Mouse (Mus musculus) B cell, adult 2 months (primary cell): ENCODE results near the gene Evi5.

ENCODE experiments used
- DNase-seq, 2 experiments: peaks; one replicate each; pipeline ENCODE4 v3.0.0; 2022

The Evi5 gene

DNA sequence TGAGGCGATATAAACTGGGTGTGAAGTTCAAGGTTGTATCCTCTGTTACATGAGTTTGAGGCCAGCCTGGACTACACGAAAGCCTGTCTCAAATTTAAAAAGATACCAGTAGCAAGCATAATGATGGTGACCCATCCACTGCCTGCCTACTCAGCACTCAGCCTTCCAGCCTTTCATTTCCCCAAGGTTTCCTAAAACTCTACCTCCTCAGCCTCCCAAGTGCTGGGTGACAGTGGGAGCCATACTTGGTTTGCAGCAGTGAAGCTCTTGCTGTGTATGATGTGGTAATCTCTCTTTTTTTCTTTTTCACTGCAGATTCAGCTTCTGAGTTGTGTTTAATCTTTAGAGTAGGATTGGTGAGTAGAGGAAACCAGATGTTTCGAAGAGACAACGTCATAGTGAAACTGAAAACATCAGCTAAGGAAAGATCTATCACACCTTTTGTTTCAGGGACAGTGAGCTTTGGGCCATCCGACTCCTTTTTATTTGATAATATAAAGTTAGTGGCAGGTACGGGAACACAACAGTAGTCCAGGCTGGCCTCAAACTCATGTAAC lies 171.6 kb downstream of the Evi5 start:
- no peak for DNase-seq

- DNase-seq, result no peak
These were observed 173.2 kb downstream of the Evi5 start for GRCm38 (mm10) chr5:107701658-107702057.

- DNase-seq, result no peak
These were observed 174.0 kb downstream of the Evi5 start for GRCm38 (mm10) chr5:107700873-107701272.

DNA sequence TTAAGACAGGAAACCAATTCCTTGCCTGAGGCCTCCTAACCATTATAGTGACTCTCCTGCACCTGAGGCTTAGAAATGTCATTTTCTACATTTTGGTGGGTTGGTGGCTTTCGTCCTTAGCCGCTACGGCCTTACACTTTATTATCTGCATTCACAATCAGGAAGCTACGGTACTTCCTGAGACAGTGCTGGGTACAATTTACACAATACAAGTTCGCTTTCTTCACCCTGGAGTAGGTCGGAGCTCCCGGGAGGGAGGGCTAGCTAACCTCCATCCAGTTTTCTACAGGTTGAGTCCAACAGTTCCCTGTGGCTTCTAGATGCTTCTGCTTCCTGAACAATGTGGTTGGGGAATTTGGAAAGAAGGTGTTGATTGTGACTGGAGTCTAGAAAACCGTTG lies 176.0 kb downstream of the Evi5 start:
- DNase-seq, result no peak

DNA sequence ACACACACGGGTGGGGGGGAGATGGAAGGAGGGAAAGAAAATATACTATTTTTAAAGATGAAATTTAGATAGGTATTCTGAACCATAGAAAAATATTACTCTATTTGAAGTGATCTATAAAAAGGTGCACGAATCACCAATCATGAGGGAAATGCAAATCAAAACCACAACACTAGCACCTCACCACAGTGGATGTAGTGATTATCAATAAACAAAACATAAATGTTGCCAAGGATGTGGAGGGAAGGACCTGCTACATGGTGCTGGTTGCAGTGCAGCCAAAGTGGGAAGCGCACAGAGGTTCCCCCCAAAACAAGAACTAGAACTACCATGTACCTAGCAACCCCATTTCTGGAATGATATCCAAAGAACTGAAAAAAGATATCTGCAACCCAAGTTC lies 179.9 kb downstream of the Evi5 start:
- DNase-seq, result no peak
